Mouse (Mus musculus): ENCODE results near the gene Sall4. TPM values are rescaled to one million over a fixed set of nuclear protein-coding genes. Genes with fewer than 3 reads are reported as not detected.

The Sall4 gene
- total and polyA plus RNA-seq, 3 experiments = not detected

DNA sequence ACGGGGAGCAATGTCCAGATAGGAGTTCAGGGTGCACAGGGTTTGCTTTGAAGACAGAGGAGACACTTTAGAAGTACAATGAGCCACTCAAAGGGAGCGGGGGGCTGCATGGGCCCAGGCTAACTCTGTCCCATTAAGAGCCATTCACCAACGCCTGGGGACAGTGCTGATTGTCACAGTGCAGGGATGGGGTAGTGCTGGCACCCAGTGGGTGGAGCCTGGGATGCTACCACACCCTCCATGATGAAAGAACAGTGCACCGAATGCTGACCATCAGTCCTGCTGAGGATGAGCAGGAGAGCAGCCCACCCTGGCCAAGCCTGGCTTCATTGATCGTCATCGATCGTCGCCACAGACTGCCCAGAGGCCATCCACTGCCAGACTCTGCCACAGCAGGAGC, 36.5 kb downstream of the Sall4 start:
- Histone ChIP-seq H3K9me3 (replicated peaks; ENCODE audit: insufficient read depth, low read length) (no peaks in the 10 kb centered on the region), H3K27ac (ENCODE audit: control insufficient read depth, low read depth, low read length) (no peak overlapping the region), H3K9ac (ENCODE audit: control insufficient read depth, low read depth, low read length, poor library complexity, severe bottlenecking) (no peak overlapping the region), H3K79me2 (ENCODE audit: control insufficient read depth, insufficient read depth, low read length, poor library complexity) (no peaks in the 10 kb centered on the region), H3K36me3 (ENCODE audit: control insufficient read depth in 1 of 2, insufficient read depth in 2 of 2, low read length in 2 of 2) (no peaks in the 10 kb centered on the region), H3K4me3 (ENCODE audit: control insufficient read depth in 1 of 2, insufficient read depth in 1 of 2, low read depth in 2 of 2, low read length in 2 of 2) (no peak overlapping the region), H3K4me1 (ENCODE audit: control insufficient read depth in 1 of 2, insufficient read depth in 2 of 2, low read length in 2 of 2) (no peaks in the 10 kb centered on the region), H3K27me3 (ENCODE audit: control insufficient read depth in 1 of 2, insufficient read depth in 2 of 2, low read length in 2 of 2) (no peaks in the 10 kb centered on the region)
- TF ChIP-seq JUND (IDR thresholded peaks at IDR 0.05; ENCODE audit: low read depth, low read length) = no peak
- DNase-seq (ENCODE audit: low read depth, low spot score) = no peak

DNA sequence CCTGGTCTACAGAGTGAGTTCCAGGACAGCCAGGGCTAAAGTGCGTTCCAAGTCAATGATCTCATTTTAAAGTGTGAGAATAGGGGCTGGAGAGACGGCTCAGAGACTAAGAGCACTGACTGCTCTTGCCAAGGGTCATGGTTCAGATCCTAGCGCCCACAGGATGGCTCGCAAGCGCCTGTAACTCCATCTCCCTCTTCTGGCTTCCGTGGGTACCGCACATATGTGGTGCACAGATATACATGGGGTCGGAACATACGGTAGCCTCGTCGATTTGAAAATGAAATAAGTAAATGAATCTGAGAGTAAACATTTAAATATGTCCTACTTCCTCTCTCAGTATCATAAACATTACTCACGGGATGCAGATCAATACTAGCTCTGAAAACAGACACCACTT, 38.0 kb downstream of the Sall4 start:
- TF ChIP-seq GATA1 (IDR thresholded peaks at IDR 0.05; ENCODE audit: low read depth, low read length) (no peak), MXI1 (IDR thresholded peaks at IDR 0.05; ENCODE audit: low read depth, low read length) (no peak), UBTF (IDR thresholded peaks at IDR 0.05; ENCODE audit: borderline replicate concordance, insufficient read depth, low read depth, low read length) (no peak), CHD2 (IDR thresholded peaks at IDR 0.05; ENCODE audit: low read length) (no peak), USF1 (IDR thresholded peaks at IDR 0.05; ENCODE audit: low read depth, low read length) (no peak), ZMIZ1 (IDR thresholded peaks at IDR 0.05; ENCODE audit: low read depth, low read length) (no peak), NELFE (IDR thresholded peaks at IDR 0.05; ENCODE audit: low read depth, low read length) (no peak), POLR2AphosphoS5 (IDR thresholded peaks at IDR 0.05; ENCODE audit: borderline replicate concordance, low read depth, low read length) (no peak), NRF1 (IDR thresholded peaks at IDR 0.05; ENCODE audit: insufficient read depth, low read depth, low read length, poor library complexity, severe bottlenecking) (no peak), TAL1 (IDR thresholded peaks at IDR 0.05; ENCODE audit: low read length) (no peak), SIN3A (IDR thresholded peaks at IDR 0.05; ENCODE audit: low read length) (no peak), MYB (IDR thresholded peaks at IDR 0.05; ENCODE audit: low read depth, low read length) (no peak)

DNA sequence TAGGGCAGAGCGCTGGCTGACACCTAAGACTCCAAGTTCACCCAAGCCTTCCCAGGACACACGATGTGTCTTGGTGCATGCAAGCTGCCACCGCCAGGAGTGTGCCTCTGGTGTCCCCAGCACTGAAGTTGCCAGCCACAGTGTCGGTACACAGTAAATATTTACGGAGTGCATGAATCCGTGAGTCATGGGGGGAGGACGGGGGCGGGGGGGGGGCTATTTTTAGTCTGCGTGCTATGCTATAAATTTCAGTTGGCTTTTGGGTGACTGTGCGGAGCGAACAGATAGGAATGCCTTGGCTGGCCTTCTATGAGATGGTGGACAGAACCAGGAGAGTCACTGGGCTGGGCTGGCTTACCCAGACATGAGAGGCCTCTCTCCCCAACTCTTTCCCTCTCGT, 39.7 kb downstream of the Sall4 start:
- Histone ChIP-seq H3K27me3 (ENCODE audit: control insufficient read depth in 1 of 2, insufficient read depth in 2 of 2, low read length in 2 of 2) (no peaks in the 10 kb centered on the region), H3K27ac (ENCODE audit: control insufficient read depth, low read depth, low read length) (no peak overlapping the region), H3K9me3 (replicated peaks; ENCODE audit: insufficient read depth, low read length) (no peaks in the 10 kb centered on the region), H3K9ac (ENCODE audit: control insufficient read depth, low read depth, low read length, poor library complexity, severe bottlenecking) (no peak overlapping the region), H3K79me2 (ENCODE audit: control insufficient read depth, insufficient read depth, low read length, poor library complexity) (no peaks in the 10 kb centered on the region), H3K4me3 (ENCODE audit: control insufficient read depth in 1 of 2, insufficient read depth in 1 of 2, low read depth in 2 of 2, low read length in 2 of 2) (no peak overlapping the region), H3K4me1 (ENCODE audit: control insufficient read depth in 1 of 2, insufficient read depth in 2 of 2, low read length in 2 of 2) (no peaks in the 10 kb centered on the region), H3K36me3 (ENCODE audit: control insufficient read depth in 1 of 2, insufficient read depth in 2 of 2, low read length in 2 of 2) (no peaks in the 10 kb centered on the region)
- TF ChIP-seq EP300 (IDR thresholded peaks at IDR 0.05; ENCODE audit: low read depth in 1 of 2, low read length in 2 of 2) (no peak), E2F4 (IDR thresholded peaks at IDR 0.05; ENCODE audit: borderline replicate concordance, low read depth, low read length) (no peak), GATA1 (IDR thresholded peaks at IDR 0.05; ENCODE audit: low read depth, low read length) (no peak), ETS1 (IDR thresholded peaks at IDR 0.05; ENCODE audit: low read depth, low read length) (no peak), CHD1 (IDR thresholded peaks at IDR 0.05; ENCODE audit: low read depth, low read length) (no peak), POLR2A (IDR thresholded peaks at IDR 0.05; ENCODE audit: control insufficient read depth in 1 of 2, insufficient read depth in 1 of 2, low read depth in 1 of 2, low read length in 2 of 2, poor library complexity in 1 of 2) (no peak)
- DNase-seq (ENCODE audit: low read depth, low spot score) = no peak

More for the DNA sequence above, 38.0 kb downstream of the Sall4 start:
- Histone ChIP-seq H3K27ac (ENCODE audit: control insufficient read depth, low read depth, low read length) (no peak overlapping the region), H3K4me3 (ENCODE audit: control insufficient read depth in 1 of 2, insufficient read depth in 1 of 2, low read depth in 2 of 2, low read length in 2 of 2) (no peak overlapping the region), H3K9me3 (replicated peaks; ENCODE audit: insufficient read depth, low read length) (no peaks in the 10 kb centered on the region), H3K4me1 (ENCODE audit: control insufficient read depth in 1 of 2, insufficient read depth in 2 of 2, low read length in 2 of 2) (no peaks in the 10 kb centered on the region), H3K36me3 (ENCODE audit: control insufficient read depth in 1 of 2, insufficient read depth in 2 of 2, low read length in 2 of 2) (no peaks in the 10 kb centered on the region), H3K79me2 (ENCODE audit: control insufficient read depth, insufficient read depth, low read length, poor library complexity) (no peaks in the 10 kb centered on the region), H3K9ac (ENCODE audit: control insufficient read depth, low read depth, low read length, poor library complexity, severe bottlenecking) (no peak overlapping the region), H3K27me3 (ENCODE audit: control insufficient read depth in 1 of 2, insufficient read depth in 2 of 2, low read length in 2 of 2) (no peaks in the 10 kb centered on the region)
- DNase-seq (ENCODE audit: low read depth, low spot score) = no peak

Measured in MEL (cell line).